Mouse (Mus musculus) heart, adult 2 months (tissue): ENCODE measurements around the gene Rps3. TPM values are rescaled to one million over a fixed set of nuclear protein-coding genes. Genes with fewer than 3 reads are reported as not detected.

ENCODE experiments used
- DNase-seq, 2 experiments: peaks; one replicate each; pipeline ENCODE4 v3.0.0; 2021
- H3K27ac ChIP-seq: fragments of 200-600 bp; 2 replicates; pipeline ENCODE4 v1.8.1; 2022
- H3K27me3 ChIP-seq: fragments of 200-500 bp; 2 replicates; pipeline ENCODE4 v1.6.1; 2012; ENCODE audit warnings: mild to moderate bottlenecking, low read length, inconsistent platforms, mixed read lengths; ENCODE audit not compliant: control insufficient read depth, insufficient read depth
- H3K36me3 ChIP-seq: fragments of 200-500 bp; 2 replicates; pipeline ENCODE4 v1.6.1; 2012; ENCODE audit warnings: low read length, inconsistent platforms; ENCODE audit not compliant: control insufficient read depth, insufficient read depth
- H3K4me1 ChIP-seq: fragments of 200-500 bp; 2 replicates; pipeline ENCODE4 v1.6.1; 2011; ENCODE audit warnings: low read length; ENCODE audit not compliant: control insufficient read depth, insufficient read depth
- H3K4me3 ChIP-seq: fragments of 200-600 bp; 2 replicates; pipeline ENCODE4 v1.8.1; 2022
- H3K79me2 ChIP-seq: fragments of 200-500 bp; replicated peaks from 2 replicates; pipeline ENCODE4 v1.6.1; 2012; ENCODE audit warnings: mild to moderate bottlenecking, inconsistent platforms, low read length, moderate library complexity, mixed read lengths; ENCODE audit not compliant: control insufficient read depth, insufficient read depth
- H3K9ac ChIP-seq: fragments of 200-500 bp; 2 replicates; pipeline ENCODE4 v1.6.1; 2012; ENCODE audit warnings: low read depth, mild to moderate bottlenecking, control low read depth, inconsistent platforms, low read length, mixed read lengths
- CTCF ChIP-seq: fragments of 200-600 bp; IDR thresholded peaks from 2 replicates; pipeline ENCODE4 v1.8.1; 2022; ENCODE audit warnings: antibody characterized with exemption, mild to moderate bottlenecking, moderate library complexity
- EP300 ChIP-seq: fragments of 200-500 bp; IDR thresholded peaks from 2 replicates; pipeline ENCODE4 v1.6.1; 2011; ENCODE audit warnings: low read depth, low read length, control low read depth; ENCODE audit not compliant: insufficient read depth
- POLR2A ChIP-seq: fragments of 200-500 bp; IDR thresholded peaks from 2 replicates; pipeline ENCODE4 v1.6.1; 2011; ENCODE audit warnings: mild to moderate bottlenecking, low read depth, low read length, control low read depth; ENCODE audit not compliant: insufficient read depth
- WGBS: fragments of 180-500 bp; shearing (Covaris S2); methylation state at CpG from one replicate; pipeline ENCODE4 v1.1.7; 2018; 5-methylcytosine and 5-hydroxymethylcytosine counted together
- intact Hi-C: fragments of 180-260 bp; cut with DNase I; formaldehyde crosslinking; loops from one replicate; pipeline ENCODE4 v1.15.1; 2025
- polyA plus RNA-seq: library from polyadenylated mRNA; depleted of rRNA; stranded (reverse); fragments of >200 nt; gene quantifications from 2 replicates; pipeline ENCODE4 v1.2.3, GENCODE M21; 2012
- total RNA-seq, 2 experiments: library from RNA; stranded (reverse); gene quantifications; 2 replicates each; pipeline ENCODE4 v1.2.3; 2021

The Rps3 gene
- total and polyA plus RNA-seq, 3 experiments = 196 to 361 (median 316) TPM

GRCm38 (mm10) chr7:99434672-99435250 is 48.8 kb downstream of the Rps3 start:
- Histone ChIP-seq H3K4me3 (no peak overlapping the region), H3K4me1 (peaks cover 5% of the 10 kb centered on the region), H3K27ac (no peak overlapping the region), H3K9ac (no peak overlapping the region), H3K36me3 (no peaks in the 10 kb centered on the region), H3K79me2 (no peaks in the 10 kb centered on the region), H3K27me3 (no peaks in the 10 kb centered on the region)
- 39% methylated on average over 12 of the region's 12 CpGs for WGBS
- intact Hi-C loops = loop anchor here (2.0 kb wide), 1 partner anchor 20 kb away; no protein-coding TSS in a partner anchor
- TF ChIP-seq POLR2A (no peak), CTCF (no peak), EP300 (no peak)
- peak in 1 of 2 experiments; percentile 23 for DNase-seq

GRCm38 (mm10) chr7:99432863-99433262 is 50.7 kb downstream of the Rps3 start:
- no peak overlapping the region for H3K9ac ChIP-seq
- no peaks in the 10 kb centered on the region for H3K36me3 ChIP-seq
- WGBS = 88% methylated on average over 6 of the region's 6 CpGs

GRCm38 (mm10) chr7:99432248-99432647 is 51.3 kb downstream of the Rps3 start:
- Histone ChIP-seq H3K4me1 (peaks cover 5% of the 10 kb centered on the region), H3K27ac (no peak overlapping the region), H3K9ac (no peak overlapping the region), H3K27me3 (no peaks in the 10 kb centered on the region), H3K36me3 (no peaks in the 10 kb centered on the region), H3K4me3 (no peak overlapping the region), H3K79me2 (no peaks in the 10 kb centered on the region)
- TF ChIP-seq EP300 = no peak
- no peak for TF ChIP-seq POLR2A
- DNase-seq = peak in 1 of 2 experiments; percentile 50
- WGBS = 46% methylated on average over 14 of the region's 14 CpGs
- intact Hi-C loops = no loop called here

More at GRCm38 (mm10) chr7:99432863-99433262, 50.7 kb downstream of the Rps3 start:
- TF ChIP-seq CTCF (no peak), POLR2A (no peak), EP300 (no peak)
- intact Hi-C loops = no loop called here
- H3K4me1 ChIP-seq = peaks cover 5% of the 10 kb centered on the region
- H3K27me3 ChIP-seq = no peaks in the 10 kb centered on the region
- H3K27ac ChIP-seq = no peak overlapping the region
- no peaks in the 10 kb centered on the region for H3K79me2 ChIP-seq
- no peak overlapping the region for H3K4me3 ChIP-seq
- no peak for DNase-seq

- Histone ChIP-seq H3K79me2 (no peaks in the 10 kb centered on the region), H3K36me3 (no peaks in the 10 kb centered on the region), H3K4me3 (no peak overlapping the region), H3K27me3 (no peaks in the 10 kb centered on the region), H3K9ac (no peak overlapping the region), H3K4me1 (peaks cover 5% of the 10 kb centered on the region), H3K27ac (no peak overlapping the region)
- TF ChIP-seq EP300 = no peak
- TF ChIP-seq CTCF = no peak
- no peak for TF ChIP-seq POLR2A
- intact Hi-C loops = no loop called here
- WGBS = 83% methylated on average over 11 of the region's 11 CpGs
- no peak for DNase-seq
Measured at GRCm38 (mm10) chr7:99430246-99430645, 53.3 kb downstream of the Rps3 start.

GRCm38 (mm10) chr7:99429786-99430185 is 53.8 kb downstream of the Rps3 start:
- intact Hi-C loops = no loop called here
- Histone ChIP-seq H3K9ac (no peak overlapping the region), H3K27me3 (no peaks in the 10 kb centered on the region), H3K4me1 (peaks cover 5% of the 10 kb centered on the region), H3K36me3 (no peaks in the 10 kb centered on the region), H3K27ac (no peak overlapping the region), H3K79me2 (no peaks in the 10 kb centered on the region), H3K4me3 (no peak overlapping the region)
- TF ChIP-seq EP300 = no peak
- TF ChIP-seq CTCF = no peak
- TF ChIP-seq POLR2A = no peak
- no peak for DNase-seq
- WGBS = 68% methylated on average over 6 of the region's 6 CpGs

GRCm38 (mm10) chr7:99428836-99429235 is 54.7 kb downstream of the Rps3 start:
- Histone ChIP-seq H3K36me3 (no peaks in the 10 kb centered on the region), H3K4me3 (no peak overlapping the region), H3K27ac (no peak overlapping the region), H3K4me1 (peaks cover 5% of the 10 kb centered on the region), H3K27me3 (no peaks in the 10 kb centered on the region), H3K79me2 (no peaks in the 10 kb centered on the region), H3K9ac (no peak overlapping the region)
- no peak for DNase-seq
- WGBS = 47% methylated on average over 5 of the region's 5 CpGs
- TF ChIP-seq EP300 (no peak), CTCF (no peak), POLR2A (no peak)
- intact Hi-C loops = no loop called here
